Mouse (Mus musculus) lung, postnatal 4 days (tissue): Measurements from ENCODE around the gene Necab3.

Experiments used
- DNase-seq, 2 experiments: peaks; one replicate each; pipeline ENCODE4 v3.0.0; 2021

The Necab3 gene

DNA sequence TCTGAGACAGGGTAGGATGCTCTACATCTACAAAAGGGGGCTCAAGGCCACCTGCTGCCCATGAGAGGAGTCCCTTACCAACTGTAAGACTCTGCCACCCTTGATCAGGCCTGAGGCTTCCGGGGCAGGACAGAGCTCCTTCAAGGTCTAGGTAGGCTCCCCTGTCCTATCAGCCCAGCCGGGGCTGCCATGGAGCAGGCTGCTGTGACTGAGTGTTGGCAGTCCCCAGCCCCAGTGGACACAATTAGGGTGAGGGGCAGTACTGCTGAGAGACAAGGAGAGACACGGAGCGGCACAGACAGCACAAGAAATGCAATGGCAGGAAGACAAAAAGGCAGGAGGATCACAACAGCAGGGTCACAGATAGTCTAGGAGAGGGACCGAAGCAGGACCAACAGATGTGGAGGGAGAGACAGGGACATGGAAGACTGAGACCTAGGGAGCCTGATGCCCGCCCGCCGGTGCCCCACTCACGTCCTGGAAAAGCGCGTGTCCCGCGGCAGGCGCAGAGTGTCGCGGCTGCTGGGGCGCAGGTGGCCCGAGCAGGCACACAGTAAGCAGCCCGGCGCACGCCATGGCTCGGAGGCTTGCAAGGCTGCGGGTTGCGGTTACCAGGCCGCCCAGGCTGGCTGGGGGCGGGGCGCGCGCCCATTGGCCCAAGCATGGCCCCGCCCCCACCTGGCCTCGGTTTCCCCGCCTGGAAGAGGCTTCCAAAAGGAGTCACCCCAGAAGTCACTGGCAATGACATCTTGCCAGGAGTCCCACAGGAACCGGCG lies at the start of gene Necab3:
Necab3 (minus strand) TSS at position 627 of the 776 bp plus-strand sequence.
- DNase-seq, result peak; percentile 29 to 46

DNA sequence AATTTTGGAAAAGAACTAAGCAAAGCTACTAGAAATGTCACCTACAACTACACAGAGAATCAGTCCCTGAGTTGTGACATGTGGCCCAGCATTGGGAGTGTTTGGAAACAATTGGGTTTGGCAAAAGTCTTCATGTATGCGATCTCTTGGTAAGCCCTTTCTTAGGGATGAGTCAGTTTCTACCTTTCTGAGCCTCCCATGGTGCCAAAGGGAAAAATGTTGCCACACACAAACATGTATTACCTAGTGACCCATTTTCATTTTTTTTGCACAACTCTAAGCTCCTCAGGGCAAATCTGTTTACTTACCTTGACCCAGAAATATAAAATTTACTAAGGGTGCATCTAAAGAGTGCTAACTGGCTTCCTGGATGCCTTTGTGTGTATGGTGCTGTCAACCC lies 48.3 kb upstream of the Necab3 start:
- DNase-seq, result no peak

DNA sequence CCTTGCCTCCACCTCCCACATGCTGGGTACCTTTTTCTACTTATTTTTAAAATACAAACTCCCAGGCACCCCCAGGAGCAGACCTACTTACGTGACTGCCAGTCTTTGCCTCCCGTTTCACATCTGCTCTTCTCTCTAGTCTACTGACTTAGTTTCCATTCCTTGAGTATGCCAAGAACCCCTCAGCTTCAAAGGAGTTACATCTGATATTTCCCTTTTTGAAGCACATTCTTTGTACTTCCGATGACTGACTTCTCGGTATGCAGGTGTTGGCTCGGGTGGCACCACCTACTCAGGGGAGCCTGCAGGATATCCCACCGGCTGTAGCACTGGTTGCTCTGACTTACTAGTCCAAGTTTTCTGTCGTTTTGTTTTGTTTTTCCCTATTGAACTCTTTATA lies 45.5 kb upstream of the Necab3 start:
- DNase-seq, result no peak

DNA sequence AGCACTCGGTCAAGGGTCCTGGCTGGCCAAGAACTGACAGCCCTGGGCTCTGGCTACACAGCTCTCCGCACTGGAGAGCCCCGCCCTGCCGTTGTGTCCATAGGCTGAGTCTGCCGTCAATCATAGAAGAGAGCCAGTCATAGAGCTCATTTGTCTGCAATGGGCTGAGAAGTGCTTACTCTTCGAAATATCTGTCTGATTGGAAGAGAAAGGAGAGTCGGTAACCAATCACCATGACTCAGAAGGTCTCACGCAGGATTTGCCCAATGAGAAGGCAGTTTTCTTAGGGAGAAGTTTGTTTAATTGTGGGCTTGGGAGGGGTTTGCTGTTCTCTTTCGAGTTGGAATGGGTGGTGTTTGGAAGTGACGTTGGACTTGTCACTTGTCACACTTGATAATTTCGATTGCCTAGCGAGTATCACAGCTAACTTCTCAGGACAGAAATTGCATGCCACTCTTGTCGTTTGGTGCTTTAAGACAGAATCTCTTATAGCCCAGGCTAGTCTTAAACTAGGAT lies 45.0 kb upstream of the Necab3 start, which contains the start of gene Pxmp4:
Pxmp4 (minus strand) TSS at position 71 of the 516 bp plus-strand sequence.
- DNase-seq, result peak; percentile 99

DNA sequence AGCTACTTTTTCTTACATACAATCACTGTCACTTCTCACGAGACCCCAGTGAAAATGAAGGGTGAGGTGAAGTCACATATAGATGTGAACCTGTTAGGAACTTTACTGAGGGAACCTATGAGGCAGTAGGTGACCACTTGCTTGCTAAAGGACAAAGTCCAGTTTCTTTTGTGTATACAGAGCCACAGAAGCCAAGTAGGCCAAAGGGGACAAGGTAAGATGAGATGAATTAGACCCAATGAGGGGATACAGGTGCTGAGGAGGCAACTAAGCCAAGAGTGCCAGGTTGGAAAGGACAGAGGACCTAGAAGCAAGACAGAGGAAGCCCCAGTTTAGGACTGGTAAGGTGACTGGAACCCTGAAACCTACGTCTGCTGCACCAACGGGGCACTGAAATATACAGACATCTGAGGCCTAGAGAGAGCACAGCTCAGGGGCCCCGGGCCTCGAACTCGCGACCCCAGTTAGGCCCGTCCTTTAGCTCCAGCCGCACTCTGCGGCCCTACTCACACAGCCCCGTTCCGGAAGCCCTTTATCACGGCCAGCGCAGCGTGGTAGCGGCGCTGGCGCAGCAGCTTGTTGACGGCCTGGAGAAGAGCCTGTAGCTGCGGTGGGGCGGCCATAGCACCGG lies 44.4 kb upstream of the Necab3 start:
- no peak for DNase-seq

DNA sequence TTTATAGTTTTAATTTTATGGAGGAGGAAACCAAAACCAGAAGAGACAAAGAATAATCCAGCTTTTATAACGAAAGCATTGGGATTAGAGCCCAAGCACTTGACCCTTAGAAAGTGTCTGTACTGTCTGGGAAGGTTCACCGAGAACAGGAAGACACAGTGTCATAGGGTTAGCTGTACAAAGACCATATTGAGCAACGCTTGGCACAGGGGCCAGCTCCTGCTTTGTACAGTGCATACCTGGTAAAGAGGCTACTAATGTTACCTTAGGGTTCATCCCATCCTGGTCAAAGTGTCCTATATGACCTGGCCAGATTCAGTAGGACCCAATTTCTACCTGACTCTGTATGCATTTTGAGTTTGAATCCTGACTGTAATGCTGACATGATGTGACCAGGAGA lies 42.6 kb upstream of the Necab3 start:
- no peak for DNase-seq

DNA sequence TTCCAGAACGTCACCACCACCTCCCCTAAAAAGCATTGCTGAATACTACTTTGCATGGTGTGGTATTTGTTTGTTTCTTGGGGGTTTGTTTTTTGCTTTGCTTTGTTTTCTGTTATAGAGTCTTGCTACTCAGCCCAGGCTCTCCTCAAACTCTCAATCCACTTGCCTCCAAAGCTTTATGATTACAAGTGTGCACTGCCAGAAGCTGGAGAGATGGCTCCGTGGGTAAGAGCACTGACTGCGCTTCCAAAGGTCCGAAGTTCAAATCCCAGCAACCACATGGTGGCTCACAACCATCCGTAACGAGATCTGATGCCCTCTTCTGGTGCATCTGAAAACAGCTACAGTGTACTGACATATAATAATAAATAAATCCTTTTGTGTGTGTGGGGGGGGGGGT lies 41.9 kb upstream of the Necab3 start:
- no peak for DNase-seq

DNA sequence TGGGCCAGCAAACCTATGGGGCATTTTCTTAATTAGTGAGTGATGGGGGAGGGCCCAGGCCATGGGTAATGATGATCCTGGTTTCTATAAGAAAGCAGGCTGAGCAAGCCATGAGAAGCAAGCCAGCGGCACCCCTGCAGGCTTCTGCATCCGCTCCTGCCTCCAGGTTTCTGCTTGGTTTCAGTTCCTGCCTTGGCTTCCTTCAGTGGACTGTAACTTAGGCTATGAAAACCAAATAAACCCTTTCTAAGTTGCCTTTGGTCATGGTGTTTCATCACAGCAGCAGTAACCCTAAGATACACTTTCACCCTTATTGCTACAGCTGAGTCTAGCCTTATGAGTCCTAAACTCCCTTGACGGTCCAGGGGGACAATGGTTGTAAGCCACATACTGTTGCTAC lies 38.7 kb upstream of the Necab3 start:
- no peak for DNase-seq

DNA sequence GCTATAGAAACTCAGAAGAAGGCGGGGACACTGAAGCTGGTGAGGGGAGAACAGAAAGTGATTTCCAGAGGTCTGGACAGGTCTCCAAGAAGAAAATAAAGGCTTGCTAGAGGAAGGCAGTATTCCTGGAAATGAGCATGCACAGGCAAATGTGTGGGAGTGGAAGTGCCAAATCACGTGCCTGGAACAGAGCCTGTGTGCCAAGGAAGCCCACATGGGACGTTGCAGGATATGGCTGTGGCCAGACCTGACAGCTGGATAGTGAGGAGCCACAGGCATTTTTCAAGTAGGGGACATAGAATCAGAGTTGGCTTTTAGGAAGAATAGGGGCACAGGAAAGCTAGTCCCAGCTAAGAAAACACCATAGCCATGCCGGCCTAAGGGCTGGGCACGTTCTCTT lies 37.1 kb upstream of the Necab3 start:
- DNase-seq, result no peak

DNA sequence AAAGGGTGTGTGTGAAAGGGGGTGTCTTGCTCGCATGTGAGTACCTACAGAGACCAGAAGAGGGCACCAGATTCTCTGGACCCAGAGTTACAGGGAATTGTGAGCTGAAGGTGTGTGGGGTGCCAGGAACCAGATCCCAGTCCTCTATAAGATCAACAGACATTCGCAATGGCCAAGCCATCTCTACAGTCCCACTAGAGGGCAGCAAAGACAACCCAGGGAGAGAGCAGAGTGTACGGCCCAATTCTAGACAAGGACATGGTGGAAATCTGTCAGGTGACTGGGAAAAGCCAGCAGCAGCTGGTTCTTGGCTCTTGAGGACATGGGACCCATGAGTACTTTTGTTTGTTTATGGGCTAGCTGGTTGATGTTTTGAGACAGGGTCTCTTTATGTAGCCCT lies 34.3 kb upstream of the Necab3 start:
- DNase-seq, result peak in 1 of 2 experiments; percentile 61

DNA sequence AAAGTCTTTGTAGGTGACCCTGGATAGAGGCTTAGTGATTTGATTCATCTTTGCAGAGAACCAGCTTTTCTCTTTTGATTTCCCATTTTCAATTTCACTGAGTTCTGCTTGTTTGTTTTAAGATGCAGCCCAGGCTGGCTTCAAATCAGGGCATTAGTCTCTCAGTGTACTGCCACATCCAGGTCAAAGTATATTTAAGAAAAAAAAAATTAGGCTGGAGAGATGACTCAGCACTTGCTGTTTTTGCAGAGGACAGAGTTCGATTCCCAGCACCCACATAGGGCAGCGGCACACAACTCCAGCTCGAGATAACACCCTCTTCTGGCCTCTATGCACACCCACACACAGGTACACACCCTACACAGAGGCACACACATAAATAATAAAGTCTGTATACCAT lies 32.5 kb upstream of the Necab3 start:
- no peak for DNase-seq

DNA sequence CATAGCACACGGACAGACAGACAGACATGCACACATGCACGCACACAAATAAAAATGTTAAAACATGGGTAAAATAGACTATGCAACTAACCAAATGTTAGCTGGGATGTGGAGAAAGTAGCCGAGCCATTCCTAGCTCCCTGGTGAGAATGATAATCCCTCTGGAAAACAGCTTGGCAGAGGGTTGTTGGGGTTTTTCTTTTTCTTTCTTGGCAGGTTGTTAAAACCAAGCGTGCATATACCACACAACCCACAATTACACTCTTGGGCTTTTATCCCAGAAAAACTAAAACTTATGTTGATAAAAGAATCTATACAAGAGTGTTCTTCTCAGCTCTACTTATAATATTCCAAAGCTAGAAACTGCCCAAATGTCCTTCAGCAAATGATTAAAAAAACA lies 30.4 kb upstream of the Necab3 start:
- no peak for DNase-seq

DNA sequence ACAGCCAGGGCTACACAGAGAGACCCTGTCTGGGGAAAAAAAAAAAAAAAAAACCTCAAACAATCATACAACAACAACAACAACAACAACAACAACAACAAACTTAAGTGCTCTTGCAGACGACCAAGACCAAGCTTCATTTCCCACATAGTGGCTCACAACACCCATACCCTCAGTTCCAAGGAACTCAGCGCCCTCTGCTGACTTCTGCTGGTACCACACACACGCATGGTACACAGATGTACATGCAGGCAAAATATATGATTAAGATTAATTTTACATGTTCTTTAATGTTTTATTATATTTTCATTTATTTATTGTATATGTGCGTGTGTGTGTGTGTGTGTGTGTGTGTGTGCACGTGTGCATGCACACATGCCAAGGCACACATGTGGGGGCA lies 27.7 kb upstream of the Necab3 start:
- peak in 1 of 2 experiments; percentile 51 for DNase-seq

DNA sequence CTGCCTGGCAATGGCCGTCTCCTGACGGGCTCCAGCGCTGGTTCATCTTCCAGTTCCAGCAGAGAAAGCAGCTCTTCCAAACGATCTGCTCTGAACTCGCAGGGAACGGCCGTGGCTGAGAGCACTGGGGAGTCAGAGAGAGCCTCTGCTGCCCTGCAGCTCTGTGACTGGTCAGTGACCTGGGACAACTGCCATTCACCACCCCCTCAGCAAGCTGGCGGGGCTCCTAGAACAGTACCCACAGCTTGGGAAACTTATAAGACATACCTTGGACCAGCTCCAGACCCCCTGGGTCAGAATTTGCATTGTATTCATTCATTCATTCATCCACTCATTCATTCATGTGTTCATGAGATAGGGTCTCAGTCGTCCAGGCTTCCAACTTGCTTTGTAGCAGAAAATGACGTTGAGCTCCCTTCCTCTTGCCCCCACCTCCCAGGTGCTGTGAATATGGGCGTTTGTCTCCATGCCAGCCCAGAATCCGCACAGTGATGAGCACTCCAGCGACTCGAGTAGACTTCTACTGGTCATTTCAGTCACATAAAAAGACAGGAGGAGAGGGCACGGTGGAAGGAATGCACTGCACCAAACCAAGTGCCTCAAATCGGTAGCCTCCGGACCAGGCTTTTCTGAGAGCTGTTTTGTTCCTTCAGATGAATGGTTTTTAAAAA lies 26.4 kb upstream of the Necab3 start:
- DNase-seq, result no peak

DNA sequence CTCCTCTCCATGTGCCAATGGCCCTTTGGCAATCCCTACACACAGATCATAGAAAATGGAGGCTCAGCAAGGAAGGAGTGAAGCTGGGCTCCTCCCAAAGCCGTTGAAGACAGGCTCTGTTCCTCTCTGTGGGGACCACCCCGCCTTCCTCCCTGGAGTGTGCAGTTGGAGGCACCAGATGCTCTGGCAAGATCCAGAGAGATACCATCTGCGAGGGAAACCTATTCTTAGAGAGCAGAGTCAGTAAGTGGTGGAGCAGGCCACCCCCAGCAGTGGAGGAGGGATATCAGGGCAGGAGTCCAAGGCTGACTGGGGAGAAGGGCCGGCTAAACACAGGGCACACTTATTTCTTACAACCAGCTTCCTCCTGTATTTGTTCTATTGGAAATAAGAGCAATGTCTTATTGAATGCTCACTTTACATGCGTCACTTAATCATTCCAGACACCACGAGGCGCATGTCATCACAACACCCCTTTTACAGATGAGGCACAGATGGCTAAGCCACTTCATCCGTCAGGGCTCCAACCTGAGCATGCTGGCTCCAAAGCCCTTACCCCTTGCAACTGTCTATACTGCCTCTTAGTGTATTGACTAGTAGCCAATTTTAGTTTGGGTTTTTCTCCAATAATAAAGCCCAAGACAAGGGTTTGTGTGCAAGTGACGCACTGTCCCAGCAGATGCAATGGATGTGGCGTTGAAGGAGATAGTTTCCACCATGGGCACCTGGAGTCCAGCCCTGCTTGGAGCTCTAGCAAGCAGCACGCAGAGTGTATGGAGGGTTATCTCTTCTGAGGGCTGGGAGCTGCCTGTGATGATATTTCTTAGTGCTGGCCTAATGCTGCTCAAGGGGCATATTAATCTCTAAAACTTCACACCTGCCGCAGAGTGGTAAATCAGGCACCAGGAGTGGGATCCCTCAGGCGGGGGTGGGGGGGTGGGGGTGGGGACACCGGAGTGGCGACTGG lies 25.5 kb upstream of the Necab3 start:
- DNase-seq, result peak; percentile 25 to 71

DNA sequence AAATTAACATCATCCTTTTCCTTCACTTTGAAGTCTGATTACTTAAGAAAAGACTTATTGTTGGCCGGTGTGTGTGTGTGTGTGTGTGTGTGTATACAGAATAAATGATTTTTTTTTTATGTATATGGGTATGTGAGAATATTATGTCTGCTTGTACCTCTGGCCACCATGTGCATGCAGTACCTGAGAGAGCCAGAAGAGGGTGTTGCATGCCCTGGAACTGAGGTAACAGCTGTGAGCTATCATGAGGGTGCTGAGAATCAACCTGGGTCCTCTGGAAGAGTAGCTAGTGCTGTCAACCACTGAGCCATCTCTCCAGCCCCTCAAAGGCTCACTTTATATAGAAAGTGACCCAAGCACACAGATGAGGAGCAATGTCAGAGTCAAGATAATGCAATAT lies 22.7 kb upstream of the Necab3 start:
- DNase-seq, result no peak

DNA sequence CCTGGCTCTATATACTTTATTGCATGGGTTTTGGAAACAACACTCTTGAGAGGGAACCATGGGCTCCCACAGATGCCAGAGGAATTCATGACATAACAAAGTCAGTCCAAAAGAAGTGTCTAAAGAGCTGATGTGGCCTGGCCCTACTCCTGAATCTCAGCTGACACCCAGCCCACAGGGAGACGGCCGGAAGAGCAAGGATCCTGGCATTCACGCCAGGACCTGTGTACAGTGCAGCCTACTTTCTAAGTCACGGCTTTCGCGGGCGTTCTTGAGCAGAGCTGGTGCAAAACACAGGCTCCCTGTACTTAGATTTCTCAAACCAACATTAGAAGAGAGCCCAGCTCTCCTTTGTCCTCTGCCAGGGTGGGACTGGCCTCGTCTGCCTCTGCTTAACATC lies 21.9 kb upstream of the Necab3 start:
- DNase-seq, result peak; percentile 40 to 72

DNA sequence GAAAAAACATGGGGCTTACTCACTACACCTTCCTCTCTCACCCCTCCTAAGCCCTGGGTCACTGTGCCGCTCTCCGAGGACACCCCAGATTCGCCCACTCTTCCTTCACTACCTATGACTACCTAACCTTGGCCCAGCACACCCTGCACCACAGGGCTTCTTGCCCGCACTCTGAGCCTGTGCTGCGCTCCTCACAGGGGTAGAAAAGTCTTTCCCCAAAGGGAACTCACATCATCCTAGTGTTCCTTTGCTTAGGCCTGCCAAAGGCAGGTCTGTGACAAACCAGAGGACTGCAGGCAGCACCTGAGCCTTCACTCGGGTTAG lies 19.0 kb upstream of the Necab3 start:
- no peak for DNase-seq

DNA sequence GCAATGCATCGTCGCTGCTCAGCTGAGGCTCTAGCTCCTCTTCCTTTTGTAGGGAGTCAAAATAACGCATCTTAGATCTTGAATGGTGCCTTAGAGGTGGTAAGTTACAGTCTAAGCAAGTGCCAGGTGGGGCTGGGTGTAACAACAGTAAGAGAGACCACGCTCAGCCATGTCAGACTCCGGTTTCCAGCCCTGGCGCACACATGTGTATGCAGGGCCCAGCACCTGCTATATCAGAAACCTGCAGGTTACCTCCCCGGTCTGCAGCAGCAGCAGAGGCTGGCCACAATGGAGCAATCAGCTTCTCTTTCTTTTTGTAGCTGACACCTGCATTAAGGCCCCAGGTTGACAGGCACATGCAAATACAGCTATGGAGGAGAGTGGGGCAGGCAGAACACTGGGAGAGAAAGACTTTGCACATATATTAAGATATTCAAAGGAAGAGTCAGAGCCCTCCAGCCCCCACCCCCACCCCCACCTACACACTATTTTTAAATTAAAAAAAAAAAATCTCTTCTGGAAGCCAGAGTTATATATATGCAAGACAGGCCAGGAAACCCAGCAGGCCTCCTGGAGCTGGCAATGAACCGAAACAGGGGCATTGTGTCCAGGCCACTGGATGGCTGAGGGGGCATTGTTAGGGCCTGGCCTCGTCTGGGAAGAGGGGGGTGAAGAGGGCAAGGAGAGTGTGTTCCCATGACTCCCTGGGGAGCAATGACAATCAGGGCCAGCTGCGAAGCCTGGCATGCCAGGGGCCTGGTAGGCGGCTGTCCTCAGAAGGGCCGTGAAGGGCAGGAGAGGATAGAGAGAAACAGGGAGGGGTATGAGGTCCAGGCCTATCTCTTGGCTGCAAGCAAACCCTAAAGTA lies 18.4 kb upstream of the Necab3 start:
- DNase-seq, result no peak

DNA sequence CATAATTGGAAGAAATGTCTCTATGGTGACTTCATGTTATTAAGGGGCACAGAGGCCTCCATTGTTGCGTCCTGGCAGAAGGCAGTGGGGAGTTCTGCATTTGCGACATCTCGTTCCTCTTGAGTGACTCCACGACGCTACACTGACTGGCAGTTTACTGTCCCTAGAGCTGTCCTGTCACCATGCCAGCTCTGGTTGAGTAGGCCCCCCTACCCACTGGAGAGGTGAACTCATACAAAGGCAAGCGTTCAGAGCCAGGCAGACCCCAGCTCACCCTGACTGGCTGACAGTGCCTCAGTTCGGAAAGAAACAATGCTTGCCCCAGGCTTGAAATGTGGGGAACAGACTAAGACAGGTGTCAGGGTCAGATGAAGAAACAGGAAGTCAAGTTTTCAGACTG lies 15.6 kb upstream of the Necab3 start:
- no peak for DNase-seq

DNA sequence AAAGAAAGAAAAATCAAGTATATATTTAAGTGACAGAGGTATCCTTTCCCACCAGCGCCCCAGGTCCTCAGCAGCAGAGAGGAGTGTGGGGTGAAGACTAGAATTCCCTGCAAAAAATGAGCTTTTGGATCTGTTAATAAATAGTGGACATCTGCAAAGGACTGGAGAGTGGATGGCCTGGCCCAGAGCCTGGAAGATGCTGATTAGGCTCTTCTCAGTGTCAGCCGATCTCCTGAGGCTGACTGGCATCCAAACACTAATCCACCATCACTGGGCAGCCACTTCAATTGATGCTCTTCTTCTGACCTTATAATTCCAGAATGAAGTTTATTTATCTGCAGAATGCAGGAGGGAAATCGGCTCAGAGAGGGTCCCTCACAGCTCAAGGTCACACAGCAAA lies 14.3 kb upstream of the Necab3 start:
- DNase-seq, result no peak

DNA sequence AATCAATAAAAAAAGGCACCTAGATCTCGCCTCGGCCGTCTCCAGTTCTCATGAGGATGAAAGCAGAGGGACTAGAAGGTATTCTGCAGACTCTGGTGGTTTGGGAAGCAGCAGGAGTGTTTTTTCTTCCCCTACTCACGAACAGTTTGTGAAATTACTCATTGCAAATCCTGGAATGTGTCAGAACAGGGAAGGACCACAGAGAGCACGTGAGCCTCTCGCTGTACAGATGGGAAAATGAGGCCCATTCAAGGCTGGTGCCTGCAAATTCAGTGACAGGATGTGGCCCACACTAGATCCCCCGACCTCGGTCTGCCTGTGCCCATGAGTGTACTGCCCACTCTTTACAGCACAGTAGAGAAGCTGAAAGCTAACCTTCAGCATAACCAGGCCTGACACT lies 13.3 kb upstream of the Necab3 start:
- DNase-seq, result no peak
